Mouse (Mus musculus) adipose tissue, adult 10 weeks (tissue): Measurements from ENCODE around the gene Trio. TPM values are rescaled to one million over a fixed set of nuclear protein-coding genes. Genes with fewer than 3 reads are reported as not detected.

Experiments used
- polyA plus RNA-seq: library from polyadenylated mRNA; stranded (reverse); fragments of 350-450 nt; fragmentation: Illumina TruSeq; extraction: RNeasy Lipid Tissue Mini Kit (QIAGEN cat#74804); gene quantifications from one replicate; pipeline ENCODE4 v1.2.3, GENCODE M21; 2014; ENCODE audit warnings: low read depth, low replicate concordance

The Trio gene
- 39.6 TPM for polyA plus RNA-seq

GRCm38 (mm10) chr15:28025447-28026166 is at the start of gene Trio:
Gene Trio (minus strand): TSS chr15:28025848.

DNA sequence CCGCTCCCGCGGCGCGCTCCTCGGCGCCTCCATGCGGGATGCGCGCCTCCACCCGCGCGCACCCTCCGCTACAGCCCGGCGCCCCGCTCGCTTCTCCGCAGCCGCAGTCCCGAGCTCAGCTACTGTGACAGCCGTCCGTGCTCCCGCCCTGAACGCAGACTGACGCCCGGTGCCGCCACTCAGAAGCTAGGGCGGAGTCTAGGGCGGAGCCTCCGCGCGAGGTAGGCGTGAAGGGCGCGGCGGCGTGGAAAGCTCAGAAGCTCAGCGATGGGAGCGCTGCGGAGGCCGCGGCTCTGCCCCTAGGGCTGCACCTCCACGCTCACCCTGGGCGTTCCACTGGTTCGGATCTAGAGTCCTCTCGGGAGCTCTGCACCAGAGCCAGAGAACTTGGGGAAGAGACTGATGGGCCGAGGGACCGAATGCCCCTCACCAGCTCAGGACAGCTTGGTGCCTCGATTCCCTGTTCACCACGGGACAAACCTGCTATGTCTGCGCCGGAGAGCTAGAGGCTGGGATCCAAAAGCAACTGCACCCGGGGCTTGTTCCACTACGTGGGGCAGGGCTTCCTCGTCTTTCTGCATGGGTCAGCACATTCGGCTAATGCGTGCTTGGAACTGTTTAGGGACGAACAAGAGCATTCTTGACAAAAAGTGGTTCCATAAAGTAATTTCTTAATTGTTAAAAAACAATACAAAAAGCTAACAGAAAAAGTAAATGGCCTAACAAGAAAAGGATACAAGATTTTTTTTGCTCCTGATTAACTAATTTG is 344.0 kb downstream of the Trio start, which contains the start of gene Otulinl:
Gene Otulinl, minus strand, starts transcription at position 161 of the 769 bp plus-strand sequence.

Other genes with a start within 250 kb of the Trio start
- gene Dnah5, start 177.9 kb upstream of the Trio start, polyA plus RNA-seq: 1.1 TPM